Mouse (Mus musculus) heart, embryonic 15.5 days (tissue): Measurements from ENCODE around the gene Cpsf4l. TPM values are rescaled to one million over a fixed set of nuclear protein-coding genes. Genes with fewer than 3 reads are reported as not detected.

Experiments
- ATAC-seq: fragments of 200-750 bp; cut with Nextera tagmentation; replicated peaks from 2 replicates; pipeline ENCODE4 v1.8.0; 2017; ENCODE audit warnings: low read depth, moderate TSS enrichment; ENCODE audit not compliant: insufficient number of reproducible peaks, insufficient read depth, low FRiP score
- H3K27ac ChIP-seq: fragments of 300-500 bp; sonication (generic); 2 replicates; pipeline ENCODE4 v1.5.1; 2015; ENCODE audit warnings: mild to moderate bottlenecking, inconsistent platforms
- H3K27me3 ChIP-seq: fragments of 300-500 bp; sonication (generic); 2 replicates; pipeline ENCODE4 v1.6.1; 2015; ENCODE audit warnings: inconsistent platforms
- H3K36me3 ChIP-seq: fragments of 300-500 bp; sonication (generic); 2 replicates; pipeline ENCODE4 v1.6.1; 2015; ENCODE audit warnings: mild to moderate bottlenecking, inconsistent platforms
- H3K4me1 ChIP-seq: fragments of 300-500 bp; sonication (generic); replicated peaks from 2 replicates; pipeline ENCODE4 v1.6.1; 2015; ENCODE audit warnings: inconsistent platforms
- H3K4me2 ChIP-seq: fragments of 300-500 bp; sonication (generic); 2 replicates; pipeline ENCODE4 v1.6.1; 2015; ENCODE audit warnings: inconsistent platforms, mild to moderate bottlenecking, moderate library complexity
- H3K4me3 ChIP-seq: fragments of 300-500 bp; sonication (generic); 2 replicates; pipeline ENCODE4 v1.5.1; 2015; ENCODE audit warnings: mild to moderate bottlenecking, inconsistent platforms
- H3K9ac ChIP-seq: fragments of 300-500 bp; sonication (generic); 2 replicates; pipeline ENCODE4 v1.6.1; 2015; ENCODE audit warnings: mild to moderate bottlenecking, inconsistent platforms
- H3K9me3 ChIP-seq: fragments of 300-500 bp; sonication (generic); replicated peaks from 2 replicates; pipeline ENCODE4 v1.6.1; 2016; ENCODE audit warnings: inconsistent platforms
- WGBS: fragments of 180-500 bp; shearing (Covaris S2); methylation state at CpG from one replicate; pipeline ENCODE4 v1.1.7; 2015; ENCODE audit warnings: mixed read lengths; 5-methylcytosine and 5-hydroxymethylcytosine counted together
- polyA plus RNA-seq: library from polyadenylated mRNA; unstranded; fragments of >200 nt; fragmentation: Nextera tagmentation; extraction: Ambion mirVana; gene quantifications from 2 replicates; pipeline ENCODE4 v1.2.1, GENCODE M21; 2015

Cpsf4l gene
- polyA plus RNA-seq, 1 experiment from 2014 or later = 0.74 TPM

- no peak overlapping the region for H3K9ac ChIP-seq
These were observed 31.4 kb downstream of the Cpsf4l start for GRCm38 (mm10) chr11:113678373-113678772.

GRCm38 (mm10) chr11:113677378-113677777 is 32.4 kb downstream of the Cpsf4l start:
- no peak overlapping the region for H3K9ac ChIP-seq
- WGBS = 96% methylated on average over 2 of the region's 2 CpGs
- peaks cover 46% of the 10 kb centered on the region for H3K4me1 ChIP-seq
- H3K27ac ChIP-seq = no peak overlapping the region
- no peak overlapping the region for H3K4me2 ChIP-seq
- no peak overlapping the region for H3K4me3 ChIP-seq
- no peaks in the 10 kb centered on the region for H3K9me3 ChIP-seq
- H3K36me3 ChIP-seq = peaks cover 20% of the 10 kb centered on the region
- H3K27me3 ChIP-seq = no peaks in the 10 kb centered on the region
- no peak for ATAC-seq

More at GRCm38 (mm10) chr11:113678373-113678772, 31.4 kb downstream of the Cpsf4l start:
- peaks cover 44% of the 10 kb centered on the region for H3K4me1 ChIP-seq
- no peak; the same call in 1 of the 2 replicates for ATAC-seq
- WGBS = 56% methylated on average over 8 of the region's 8 CpGs
- H3K4me2 ChIP-seq = 0 out of 2 replicates have a peak overlapping the region, but pooled peaks have one; percentile 6
- H3K27ac ChIP-seq = peak overlapping the region; percentile 80
- peaks cover 19% of the 10 kb centered on the region for H3K36me3 ChIP-seq
- H3K27me3 ChIP-seq = no peaks in the 10 kb centered on the region
- H3K9me3 ChIP-seq = no peaks in the 10 kb centered on the region
- no peak overlapping the region for H3K4me3 ChIP-seq

DNA sequence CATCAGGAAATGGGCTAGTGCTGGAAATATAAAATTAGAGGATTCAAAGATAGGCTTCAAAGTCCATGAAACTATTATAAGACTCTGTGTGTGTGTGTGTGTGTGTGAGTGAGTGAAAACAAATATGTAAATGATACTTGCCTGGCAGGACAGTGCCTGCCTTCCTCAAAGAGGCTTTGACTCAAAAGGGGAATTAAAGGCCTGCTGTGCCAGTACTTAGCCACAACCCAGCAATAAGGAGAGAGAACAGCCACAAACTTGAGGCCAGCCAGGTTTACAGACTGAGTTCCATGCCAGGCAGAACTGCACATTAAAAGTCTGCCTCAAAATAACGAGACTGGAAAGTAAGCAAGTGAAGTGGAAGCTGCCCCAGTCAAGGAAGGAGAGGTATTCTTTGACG is 33.0 kb downstream of the Cpsf4l start:
- no peaks in the 10 kb centered on the region for H3K27me3 ChIP-seq
- no peak overlapping the region for H3K4me2 ChIP-seq
- no peak overlapping the region for H3K27ac ChIP-seq
- H3K9ac ChIP-seq = no peak overlapping the region
- peaks cover 42% of the 10 kb centered on the region for H3K4me1 ChIP-seq
- peaks cover 22% of the 10 kb centered on the region for H3K36me3 ChIP-seq
- no peaks in the 10 kb centered on the region for H3K9me3 ChIP-seq
- 82% methylated on average over 2 of the region's 2 CpGs for WGBS
- H3K4me3 ChIP-seq = no peak overlapping the region
- no peak for ATAC-seq

DNA sequence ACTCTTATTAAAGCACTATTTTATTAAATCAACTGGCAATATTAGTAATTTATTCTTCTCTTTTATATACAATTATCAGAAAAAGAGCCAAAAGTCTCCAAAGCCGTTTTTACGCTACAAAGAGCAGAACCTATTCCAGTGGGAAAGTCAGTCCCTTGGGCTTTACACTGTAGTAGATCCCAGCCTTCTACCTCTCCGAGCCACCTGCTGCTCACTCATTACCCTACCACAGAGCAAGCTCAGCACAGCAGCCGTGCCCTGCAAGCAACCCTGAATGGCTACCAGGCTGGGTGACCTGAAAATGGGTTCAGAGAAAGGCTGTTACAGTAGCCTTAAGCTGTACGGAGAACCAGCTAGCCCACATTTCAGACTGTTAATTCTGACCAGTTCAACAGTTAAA is 35.2 kb downstream of the Cpsf4l start:
- peaks cover 30% of the 10 kb centered on the region for H3K36me3 ChIP-seq
- 86% methylated on average over 5 of the region's 5 CpGs for WGBS
- no peak overlapping the region for H3K4me3 ChIP-seq
- H3K4me1 ChIP-seq = peaks cover 28% of the 10 kb centered on the region
- H3K9ac ChIP-seq = no peak overlapping the region
- no peaks in the 10 kb centered on the region for H3K9me3 ChIP-seq
- H3K27me3 ChIP-seq = no peaks in the 10 kb centered on the region
- no peak for ATAC-seq
- H3K27ac ChIP-seq = no peak overlapping the region
- H3K4me2 ChIP-seq = no peak overlapping the region

- Histone ChIP-seq H3K4me2 (no peak overlapping the region), H3K27me3 (no peaks in the 10 kb centered on the region), H3K36me3 (peaks cover 32% of the 10 kb centered on the region), H3K9me3 (no peaks in the 10 kb centered on the region), H3K27ac (peak overlapping the region; percentile 69), H3K4me3 (no peak overlapping the region), H3K4me1 (peaks cover 26% of the 10 kb centered on the region), H3K9ac (no peak overlapping the region)
- 55% methylated on average over 4 of the region's 4 CpGs for WGBS
- no peak for ATAC-seq
These were observed 36.2 kb downstream of the Cpsf4l start for GRCm38 (mm10) chr11:113673614-113674013.

- 67% methylated on average over 4 of the region's 4 CpGs for WGBS
- Histone ChIP-seq H3K27ac (no peak overlapping the region), H3K4me1 (peaks cover 31% of the 10 kb centered on the region), H3K9me3 (no peaks in the 10 kb centered on the region), H3K9ac (no peak overlapping the region), H3K4me3 (no peak overlapping the region), H3K27me3 (no peaks in the 10 kb centered on the region), H3K4me2 (no peak overlapping the region), H3K36me3 (peaks cover 22% of the 10 kb centered on the region)
- no peak for ATAC-seq
These were observed 40.1 kb downstream of the Cpsf4l start for GRCm38 (mm10) chr11:113669711-113670110.

DNA sequence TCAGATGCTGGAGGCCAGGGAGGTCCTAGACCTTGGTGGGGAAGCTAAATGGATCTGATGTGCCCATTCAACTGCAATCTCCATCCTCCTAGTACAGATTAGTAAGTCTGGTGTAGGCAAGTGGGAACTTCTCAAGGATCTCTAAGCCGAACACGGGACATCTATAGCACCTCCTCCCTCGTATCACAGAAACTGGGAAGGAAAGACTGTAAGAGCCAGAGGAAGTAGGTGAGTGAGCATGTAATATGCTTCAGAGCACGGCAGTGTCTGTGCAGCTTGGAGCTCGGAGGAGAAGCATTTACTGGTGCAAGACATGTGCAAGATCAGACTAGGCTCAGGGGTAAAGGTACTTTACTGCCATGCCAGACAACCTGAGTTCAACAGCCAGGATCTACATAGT is 41.0 kb downstream of the Cpsf4l start:
- peaks cover 24% of the 10 kb centered on the region for H3K36me3 ChIP-seq
- no peak overlapping the region for H3K4me2 ChIP-seq
- no peaks in the 10 kb centered on the region for H3K9me3 ChIP-seq
- ATAC-seq = no peak
- H3K9ac ChIP-seq = no peak overlapping the region
- no peak overlapping the region for H3K27ac ChIP-seq
- 74% methylated on average over 5 of the region's 5 CpGs for WGBS
- no peaks in the 10 kb centered on the region for H3K27me3 ChIP-seq
- H3K4me1 ChIP-seq = peaks cover 27% of the 10 kb centered on the region
- H3K4me3 ChIP-seq = no peak overlapping the region

GRCm38 (mm10) chr11:113667704-113668103 is 42.1 kb downstream of the Cpsf4l start:
- H3K4me3 ChIP-seq = no peak overlapping the region
- peaks cover 19% of the 10 kb centered on the region for H3K4me1 ChIP-seq
- H3K27ac ChIP-seq = no peak overlapping the region
- 69% methylated on average over 4 of the region's 4 CpGs for WGBS
- no peaks in the 10 kb centered on the region for H3K27me3 ChIP-seq
- no peak for ATAC-seq
- no peak overlapping the region for H3K4me2 ChIP-seq
- H3K36me3 ChIP-seq = peaks cover 33% of the 10 kb centered on the region
- no peaks in the 10 kb centered on the region for H3K9me3 ChIP-seq
- H3K9ac ChIP-seq = no peak overlapping the region

- Histone ChIP-seq H3K4me2 (no peak overlapping the region), H3K4me3 (no peak overlapping the region), H3K4me1 (peaks cover 19% of the 10 kb centered on the region), H3K9me3 (no peaks in the 10 kb centered on the region), H3K27me3 (no peaks in the 10 kb centered on the region), H3K9ac (no peak overlapping the region), H3K36me3 (peaks cover 34% of the 10 kb centered on the region), H3K27ac (no peak overlapping the region)
- no peak for ATAC-seq
- WGBS = 67% methylated on average over 2 of the region's 2 CpGs
These were observed 42.7 kb downstream of the Cpsf4l start for GRCm38 (mm10) chr11:113667122-113667521.

- Histone ChIP-seq H3K9me3 (no peaks in the 10 kb centered on the region), H3K27ac (no peak overlapping the region), H3K4me1 (peaks cover 19% of the 10 kb centered on the region), H3K27me3 (no peaks in the 10 kb centered on the region), H3K4me2 (no peak overlapping the region), H3K36me3 (peaks cover 39% of the 10 kb centered on the region), H3K4me3 (no peak overlapping the region), H3K9ac (no peak overlapping the region)
- WGBS = 50% methylated on average over 10 of the region's 10 CpGs
- ATAC-seq = no peak
These were observed 43.2 kb downstream of the Cpsf4l start for GRCm38 (mm10) chr11:113666648-113667047.

DNA sequence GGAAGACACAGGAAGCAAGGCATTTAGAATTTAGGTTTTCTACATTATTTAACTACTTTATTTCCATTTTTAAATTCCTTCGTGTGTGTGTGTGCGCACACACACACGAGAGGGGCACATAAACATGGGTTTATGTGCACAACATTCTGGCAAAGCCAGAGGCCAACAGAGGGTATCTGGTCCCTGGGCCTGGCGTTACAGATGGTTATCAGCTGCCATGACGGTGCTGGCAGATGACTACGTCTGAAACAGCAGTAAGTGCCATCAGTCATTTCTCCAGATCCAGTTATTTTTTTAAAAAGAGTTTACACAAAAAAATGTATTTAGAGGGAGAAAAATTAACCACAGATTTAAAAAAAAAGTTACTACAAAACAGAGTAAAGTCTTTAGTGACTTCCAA is 43.6 kb downstream of the Cpsf4l start:
- WGBS = 64% methylated on average over 6 of the region's 6 CpGs
- no peak overlapping the region for H3K9ac ChIP-seq
- H3K27ac ChIP-seq = no peak overlapping the region
- H3K4me1 ChIP-seq = peaks cover 19% of the 10 kb centered on the region
- H3K9me3 ChIP-seq = no peaks in the 10 kb centered on the region
- no peak for ATAC-seq
- no peak overlapping the region for H3K4me2 ChIP-seq
- H3K27me3 ChIP-seq = no peaks in the 10 kb centered on the region
- peaks cover 43% of the 10 kb centered on the region for H3K36me3 ChIP-seq
- no peak overlapping the region for H3K4me3 ChIP-seq

DNA sequence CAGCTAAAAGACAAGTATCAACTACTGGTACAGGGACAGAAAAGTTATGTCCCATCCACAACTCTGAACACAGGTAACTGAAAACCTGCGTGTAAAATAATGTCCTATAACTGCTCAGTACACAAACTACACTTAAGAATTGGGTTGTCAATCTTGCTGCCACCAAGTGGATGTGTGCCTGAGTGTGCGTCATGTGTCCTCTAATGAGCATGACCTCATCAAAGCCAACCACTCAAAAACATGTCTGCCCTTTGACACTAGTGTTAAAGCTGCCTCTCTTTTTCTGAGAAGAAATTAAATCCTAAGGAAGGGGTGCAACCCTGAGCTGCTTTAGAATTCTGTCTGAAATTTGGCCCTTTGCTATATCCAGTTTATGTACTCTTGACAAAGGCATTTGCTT is 45.5 kb downstream of the Cpsf4l start:
- Histone ChIP-seq H3K4me3 (no peak overlapping the region), H3K27ac (no peak overlapping the region), H3K9ac (no peak overlapping the region), H3K4me1 (peaks cover 19% of the 10 kb centered on the region), H3K4me2 (no peak overlapping the region), H3K27me3 (no peaks in the 10 kb centered on the region), H3K9me3 (no peaks in the 10 kb centered on the region), H3K36me3 (peaks cover 52% of the 10 kb centered on the region)
- 65% methylated on average over 2 of the region's 2 CpGs for WGBS
- no peak for ATAC-seq
